Mouse (Mus musculus): ENCODE results near the gene Krt23. TPM values are rescaled to one million over a fixed set of nuclear protein-coding genes. Genes with fewer than 3 reads are reported as not detected.

The Krt23 gene
- polyA plus RNA-seq (2012; rRNA removed) = 0.72 and 0.79 TPM in 2 replicates

GRCm38 (mm10) chr11:99492733-99493573 lies at the start of gene Krt23:
Krt23 (minus strand) TSS chr11:99493137.

GRCm38 (mm10) chr11:99521288-99521860 lies 28.4 kb upstream of the Krt23 start, which contains the start of gene Krt39:
Krt39 (minus strand) TSS chr11:99521338.

GRCm38 (mm10) chr11:99437972-99438371 lies 55.0 kb downstream of the Krt23 start, which contains the start of gene Krt20:
Krt20 (minus strand) TSS chr11:99438150.

Other genes starting within 250 kb of the Krt23 start
- 0.03 TPM in 1 of 2 replicates, not detected in the other for gene Krt222, start 249.1 kb downstream of the Krt23 start, polyA plus RNA-seq (2012; rRNA removed)
- gene Krt24, start 207.9 kb downstream of the Krt23 start, polyA plus RNA-seq (2012; rRNA removed) = not detected in 2 replicates
- gene Krt25, start 170.2 kb downstream of the Krt23 start, polyA plus RNA-seq (2012; rRNA removed) = 0.15 TPM in 1 of 2 replicates, not detected in the other
- gene Krt26, start 155.2 kb downstream of the Krt23 start, polyA plus RNA-seq (2012; rRNA removed) = not detected in 2 replicates
- not detected in 2 replicates for gene Krt27, start 142.0 kb downstream of the Krt23 start, polyA plus RNA-seq (2012; rRNA removed)
- gene Krt28, start 118.2 kb downstream of the Krt23 start, polyA plus RNA-seq (2012; rRNA removed) = 0.08 TPM in 1 of 2 replicates, not detected in the other
- gene Krt10, start 103.8 kb downstream of the Krt23 start, polyA plus RNA-seq (2012; rRNA removed) = 1.5 TPM in 2 replicates
- gene Krt12, start 70.9 kb downstream of the Krt23 start, polyA plus RNA-seq (2012; rRNA removed) = 0.87 and 2.0 TPM in 2 replicates
- 0.58 and 0.64 TPM in 2 replicates for gene Krt20, start 55.0 kb downstream of the Krt23 start, polyA plus RNA-seq (2012; rRNA removed)
- gene Krt39, start 28.2 kb upstream of the Krt23 start, polyA plus RNA-seq (2012; rRNA removed) = not detected in 2 replicates
- gene Krt40, start 50.0 kb upstream of the Krt23 start, polyA plus RNA-seq (2012; rRNA removed) = not detected in 2 replicates
- gene Krtap3-3, start 57.7 kb upstream of the Krt23 start, polyA plus RNA-seq (2012; rRNA removed) = not detected in 2 replicates
- gene Krtap3-2, start 63.7 kb upstream of the Krt23 start, polyA plus RNA-seq (2012; rRNA removed) = not detected in 2 replicates
- not detected in 2 replicates for gene Gm11939, start 66.3 kb upstream of the Krt23 start, polyA plus RNA-seq (2012; rRNA removed)
- gene Krtap3-1, start 73.5 kb upstream of the Krt23 start, polyA plus RNA-seq (2012; rRNA removed) = not detected in 2 replicates
- gene Krtap1-5, start 87.9 kb upstream of the Krt23 start, polyA plus RNA-seq (2012; rRNA removed) = not detected in 2 replicates
- gene Krtap1-4, start 90.5 kb upstream of the Krt23 start, polyA plus RNA-seq (2012; rRNA removed) = not detected in 2 replicates
- not detected in 2 replicates for gene Krtap1-3, start 98.2 kb upstream of the Krt23 start, polyA plus RNA-seq (2012; rRNA removed)
- not detected in 2 replicates for gene Krtap9-3, start 105.0 kb upstream of the Krt23 start, polyA plus RNA-seq (2012; rRNA removed)
- not detected in 2 replicates for gene Gm11938, start 110.2 kb upstream of the Krt23 start, polyA plus RNA-seq (2012; rRNA removed)
- gene Gm11937, start 117.1 kb upstream of the Krt23 start, polyA plus RNA-seq (2012; rRNA removed) = not detected in 2 replicates
- not detected in 2 replicates for gene Krtap2-4, start 121.7 kb upstream of the Krt23 start, polyA plus RNA-seq (2012; rRNA removed)
- 0.18 and 0.21 TPM in 2 replicates for gene Gm11562, start 127.3 kb upstream of the Krt23 start, polyA plus RNA-seq (2012; rRNA removed)
- not detected in 2 replicates for gene Krtap4-1, start 135.1 kb upstream of the Krt23 start, polyA plus RNA-seq (2012; rRNA removed)
- not detected in 2 replicates for gene Krtap4-2, start 141.9 kb upstream of the Krt23 start, polyA plus RNA-seq (2012; rRNA removed)
- not detected in 2 replicates for gene Krtap4-7, start 151.0 kb upstream of the Krt23 start, polyA plus RNA-seq (2012; rRNA removed)
- gene Gm11555, start 157.1 kb upstream of the Krt23 start, polyA plus RNA-seq (2012; rRNA removed) = not detected in 2 replicates
- gene Gm11563, start 165.8 kb upstream of the Krt23 start, polyA plus RNA-seq (2012; rRNA removed) = not detected in 2 replicates
- gene Krtap4-6, start 172.8 kb upstream of the Krt23 start, polyA plus RNA-seq (2012; rRNA removed) = 0.18 and 0.26 TPM in 2 replicates
- gene Gm14190, start 197.6 kb upstream of the Krt23 start, polyA plus RNA-seq (2012; rRNA removed) = not detected in 2 replicates
- gene Gm14180, start 241.2 kb upstream of the Krt23 start, polyA plus RNA-seq (2012; rRNA removed) = not detected in 2 replicates